Mouse (Mus musculus): ENCODE measurements at regions not wholly inside any gene's neighbourhood (a gene's known extent, or its start where the extent isn't known, plus 50 kb on each side); places are given as distances from the start of the nearest gene placed in this dataset.
A peak's percentile ranks its signal among the peaks of the same experiment; 100 is the strongest.
"Not testable (repeated sequence)": the region's sequence is repeated elsewhere in the genome, so short reads cannot be mapped to it uniquely, and the experiment has no call there.

GRCm38 (mm10) chr5:104576991-104577390 is 68.8 kb downstream of the BC005561 start:
- DNase-seq (ENCODE audit: low spot score); ATAC-seq (ENCODE audit: low FRiP score); H3K4me3 ChIP-seq (ENCODE audit: low read depth, low read length); H3K4me2 ChIP-seq (replicated peaks; ENCODE audit: low read depth, low read length); H3K27me3 ChIP-seq (ENCODE audit: control insufficient read depth, insufficient read depth, low read length); H3K9ac ChIP-seq (ENCODE audit: low read depth, low read length); H3K36me3 ChIP-seq (ENCODE audit: control insufficient read depth, insufficient read depth, low read length); H3K27ac ChIP-seq (ENCODE audit: low read depth, low read length); H3K4me1 ChIP-seq (replicated peaks; ENCODE audit: control insufficient read depth, insufficient read depth, low read length); H3K9me3 ChIP-seq (ENCODE audit: control insufficient read depth, low read length): not testable (repeated sequence)
- WGBS: 86% methylated on average over 4 of the region's 4 CpGs

- Histone ChIP-seq H3K36me3 (ENCODE audit: control insufficient read depth, insufficient read depth, low read length) (peaks cover 24% of the 10 kb centered on the region), H3K9me3 (ENCODE audit: control insufficient read depth, low read length) (peaks cover 25% of the 10 kb centered on the region)
- H3K4me1 ChIP-seq (replicated peaks; ENCODE audit: control insufficient read depth, insufficient read depth, low read length); H3K27me3 ChIP-seq (ENCODE audit: control insufficient read depth, insufficient read depth, low read length); H3K4me2 ChIP-seq (replicated peaks; ENCODE audit: low read depth, low read length); H3K27ac ChIP-seq (ENCODE audit: low read depth, low read length); ATAC-seq (ENCODE audit: low FRiP score); H3K9ac ChIP-seq (ENCODE audit: low read depth, low read length); H3K4me3 ChIP-seq (ENCODE audit: low read depth, low read length): not testable (repeated sequence)
- peak; percentile 39 for DNase-seq (ENCODE audit: low spot score)
- WGBS: 95% methylated on average over 3 of the region's 3 CpGs
These were observed 74.2 kb downstream of the BC005561 start for GRCm38 (mm10) chr5:104582368-104582767.

- Histone ChIP-seq H3K9me3 (ENCODE audit: control insufficient read depth, low read length) (no peaks in the 10 kb centered on the region), H3K4me2 (replicated peaks; ENCODE audit: low read depth, low read length) (no peak overlapping the region), H3K27me3 (ENCODE audit: control insufficient read depth, insufficient read depth, low read length) (no peaks in the 10 kb centered on the region), H3K9ac (ENCODE audit: low read depth, low read length) (no peak overlapping the region), H3K27ac (ENCODE audit: low read depth, low read length) (no peak overlapping the region), H3K4me1 (replicated peaks; ENCODE audit: control insufficient read depth, insufficient read depth, low read length) (no peaks in the 10 kb centered on the region), H3K4me3 (ENCODE audit: low read depth, low read length) (no peak overlapping the region), H3K36me3 (ENCODE audit: control insufficient read depth, insufficient read depth, low read length) (no peaks in the 10 kb centered on the region)
- no peak for DNase-seq (ENCODE audit: low spot score)
- 71% methylated on average over 7 of the region's 7 CpGs for WGBS
- no peak for ATAC-seq (ENCODE audit: low FRiP score)
These were observed 101.0 kb downstream of the BC005561 start for GRCm38 (mm10) chr5:104609177-104609576.

Measured in hindbrain, embryonic 11.5 days (tissue).